Mouse (Mus musculus) telencephalon, adult 2 months (tissue): ENCODE data around the gene Spag7.

Experiments
- DNase-seq: peaks from one replicate; pipeline ENCODE4 v3.0.0-alpha.2; 2011; ENCODE audit warnings: low read depth, low spot score

Gene Spag7

GRCm38 (mm10) chr11:70681170-70681569 lies 12.0 kb upstream of the Spag7 start:
- no peak for DNase-seq

GRCm38 (mm10) chr11:70679894-70680293 lies 10.7 kb upstream of the Spag7 start:
- no peak for DNase-seq

GRCm38 (mm10) chr11:70679361-70679760 lies 10.1 kb upstream of the Spag7 start:
- no peak for DNase-seq

GRCm38 (mm10) chr11:70678576-70678975 lies 9.4 kb upstream of the Spag7 start:
- DNase-seq, result no peak

GRCm38 (mm10) chr11:70678092-70678491 lies 8.9 kb upstream of the Spag7 start:
- DNase-seq, result no peak

GRCm38 (mm10) chr11:70674501-70674900 lies 5.3 kb upstream of the Spag7 start:
- no peak for DNase-seq

- no peak for DNase-seq
Observed at GRCm38 (mm10) chr11:70674014-70674413, 4.8 kb upstream of the Spag7 start.

- no peak for DNase-seq
Observed at GRCm38 (mm10) chr11:70671333-70672047, 2.3 kb upstream of the Spag7 start.

GRCm38 (mm10) chr11:70670483-70670882 lies 1.3 kb upstream of the Spag7 start:
- no peak for DNase-seq

GRCm38 (mm10) chr11:70669582-70670345 lies 548 bp upstream of the Spag7 start:
- no peak for DNase-seq

GRCm38 (mm10) chr11:70668335-70668770 lies 863 bp downstream of the Spag7 start:
- no peak for DNase-seq

GRCm38 (mm10) chr11:70667271-70668150 lies 1.7 kb downstream of the Spag7 start:
- no peak for DNase-seq

GRCm38 (mm10) chr11:70666687-70667086 lies 2.5 kb downstream of the Spag7 start:
- no peak for DNase-seq

GRCm38 (mm10) chr11:70664741-70665140 lies 4.5 kb downstream of the Spag7 start:
- no peak for DNase-seq

- DNase-seq, result no peak
Observed at GRCm38 (mm10) chr11:70663957-70664356, 5.3 kb downstream of the Spag7 start.

GRCm38 (mm10) chr11:70663101-70663500 lies 6.1 kb downstream of the Spag7 start:
- DNase-seq, result no peak

- no peak for DNase-seq
Observed at GRCm38 (mm10) chr11:70660571-70660970, 8.6 kb downstream of the Spag7 start.

- no peak for DNase-seq
Observed at GRCm38 (mm10) chr11:70658942-70659341, 10.3 kb downstream of the Spag7 start.

GRCm38 (mm10) chr11:70658521-70658920 lies 10.7 kb downstream of the Spag7 start:
- no peak for DNase-seq

- DNase-seq, result no peak
Observed at GRCm38 (mm10) chr11:70657991-70658390, 11.2 kb downstream of the Spag7 start.

GRCm38 (mm10) chr11:70657573-70657972 lies 11.6 kb downstream of the Spag7 start:
- DNase-seq, result no peak

GRCm38 (mm10) chr11:70656964-70657363 lies 12.3 kb downstream of the Spag7 start, which contains the start of gene Eno3:
Gene Eno3 (plus strand): TSS chr11:70657202.
- DNase-seq, result no peak
